Mouse (Mus musculus): Measurements from ENCODE around the gene Smyd4.

Gene Smyd4

DNA sequence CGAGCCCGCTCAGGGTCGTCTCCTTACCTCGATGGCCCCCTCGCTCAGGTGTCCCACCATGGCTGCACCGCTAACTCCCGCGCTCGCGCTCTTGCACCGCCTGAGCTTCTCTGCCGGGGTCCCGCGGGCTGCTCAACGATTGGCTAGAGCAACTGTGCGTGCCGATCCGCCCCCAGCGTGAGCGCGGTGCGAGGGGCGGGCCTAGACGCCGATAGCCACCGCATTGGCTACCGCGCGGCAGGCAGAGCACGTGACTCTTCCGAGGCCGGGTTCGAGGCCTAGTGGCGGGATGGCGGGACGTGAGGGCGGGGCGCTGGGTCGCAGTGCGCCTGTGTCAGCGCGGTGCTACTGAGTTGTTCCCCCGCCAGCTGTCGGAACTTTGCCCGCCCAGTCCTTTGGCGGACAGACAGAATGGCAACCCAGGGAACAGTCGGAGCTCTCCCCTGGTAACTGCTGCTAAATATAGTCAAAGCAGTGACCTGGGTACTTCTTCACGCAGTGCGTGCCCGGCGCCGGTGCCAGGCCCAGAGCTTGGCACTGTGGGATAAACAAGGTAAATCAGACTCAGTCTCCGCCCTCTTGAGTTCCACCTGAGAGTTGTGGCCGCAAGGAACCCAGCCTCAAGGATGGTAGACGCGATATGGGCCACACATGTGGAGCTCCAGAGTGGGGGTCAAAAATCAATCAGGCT is at the start of gene Smyd4, which contains the start of gene Rpa1:
Gene Smyd4, plus strand, starts transcription at position 235 of the 691 bp plus-strand sequence.
Gene Rpa1, minus strand, starts transcription at position 126 of the 691 bp plus-strand sequence.
- peak; percentile 85 for DNase-seq (ENCODE audit: low read depth, low spot score)

DNA sequence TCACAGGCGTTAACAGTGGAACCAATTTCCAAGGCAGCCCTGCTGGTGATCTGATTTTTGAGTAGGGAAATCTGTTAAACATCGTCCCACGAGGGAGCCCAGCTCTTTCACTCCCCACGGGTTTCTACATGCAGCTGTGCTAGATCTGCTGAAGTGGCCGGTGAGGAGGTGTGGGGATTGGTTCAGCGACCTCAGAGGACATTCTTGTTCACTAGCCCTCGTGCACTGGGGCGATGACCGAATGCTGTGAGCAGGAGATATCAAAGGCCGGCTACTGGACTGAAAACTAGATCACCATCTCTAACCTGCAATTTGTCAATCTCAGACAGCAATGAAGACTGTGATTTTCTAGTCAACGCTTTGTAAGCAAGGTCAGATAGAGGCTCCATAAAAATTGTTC is 49.7 kb upstream of the Smyd4 start:
- DNase-seq (ENCODE audit: low read depth, low spot score) = no peak

- DNase-seq (ENCODE audit: low read depth, low spot score) = no peak
Observed at GRCm38 (mm10) chr11:75299786-75300185, 48.4 kb upstream of the Smyd4 start.

DNA sequence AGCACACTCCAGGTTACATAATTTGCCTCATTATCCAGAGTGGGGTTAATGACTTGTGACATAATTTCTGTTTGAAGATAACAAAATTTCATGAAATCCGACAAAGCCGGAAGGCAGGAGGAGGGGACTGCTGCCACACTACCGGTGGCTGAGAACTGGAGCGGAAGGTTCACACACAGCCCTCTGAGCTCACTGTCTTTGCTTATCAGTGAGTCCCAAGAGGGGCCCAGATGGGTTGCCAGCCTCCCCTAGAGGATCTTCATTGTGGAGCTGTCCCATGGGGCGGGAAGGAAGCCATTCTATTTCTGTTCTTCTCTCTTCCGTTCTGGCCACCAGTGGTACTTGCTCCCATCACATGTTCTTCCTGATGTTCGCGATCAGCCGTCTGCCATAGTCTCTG is 47.3 kb upstream of the Smyd4 start:
- DNase-seq (ENCODE audit: low read depth, low spot score) = no peak

- no peak for DNase-seq (ENCODE audit: low read depth, low spot score)
Observed at GRCm38 (mm10) chr11:75304797-75305196, 43.4 kb upstream of the Smyd4 start.

GRCm38 (mm10) chr11:75308650-75309049 is 39.6 kb upstream of the Smyd4 start:
- no peak for DNase-seq (ENCODE audit: low read depth, low spot score)

GRCm38 (mm10) chr11:75310813-75311212 is 37.4 kb upstream of the Smyd4 start:
- no peak for DNase-seq (ENCODE audit: low read depth, low spot score)

- no peak for DNase-seq (ENCODE audit: low read depth, low spot score)
Observed at GRCm38 (mm10) chr11:75311751-75312150, 36.5 kb upstream of the Smyd4 start.

- DNase-seq (ENCODE audit: low read depth, low spot score) = no peak
Observed at GRCm38 (mm10) chr11:75313834-75314233, 34.4 kb upstream of the Smyd4 start.

DNA sequence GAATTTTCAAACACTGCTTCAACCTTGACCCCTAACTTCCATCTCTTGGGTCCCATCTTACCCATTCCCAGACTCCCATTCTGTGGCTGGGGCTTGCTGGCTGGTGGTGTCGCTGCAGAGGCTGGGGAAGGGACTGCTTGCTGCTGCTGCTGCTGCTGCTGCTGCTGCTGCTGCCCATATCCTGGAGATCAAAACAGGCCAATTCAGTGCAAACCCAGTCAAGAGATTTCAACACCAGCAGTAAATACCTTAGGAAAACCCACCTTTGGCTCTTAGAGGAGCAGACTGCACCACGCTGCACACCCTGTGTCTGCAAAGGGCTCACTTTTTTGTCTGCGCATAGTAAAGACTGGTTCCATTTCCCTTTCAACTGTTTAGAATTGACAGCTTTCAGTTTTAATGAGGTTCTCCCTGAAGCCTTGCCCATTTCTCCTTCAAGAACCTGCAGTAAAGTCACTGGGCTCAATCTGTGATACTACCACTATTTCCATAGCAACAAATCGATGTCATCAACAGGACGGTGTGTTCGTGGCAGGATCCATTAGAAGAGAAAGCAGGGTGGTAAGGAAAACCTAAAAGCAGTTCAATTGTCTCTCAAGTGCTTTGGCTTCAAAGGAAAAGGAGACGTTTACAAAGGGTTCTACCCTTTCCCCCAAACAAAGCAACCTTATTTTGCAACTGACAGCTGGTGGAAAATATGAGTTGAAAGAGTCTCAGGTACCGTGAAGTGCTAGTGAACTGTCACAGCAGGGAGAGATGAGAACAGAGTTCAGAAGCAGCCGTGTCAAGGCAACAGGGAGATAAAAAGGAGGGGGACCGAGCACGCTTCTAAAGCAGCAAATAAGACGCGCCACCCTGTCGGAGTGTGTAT is 29.6 kb upstream of the Smyd4 start:
- DNase-seq (ENCODE audit: low read depth, low spot score) = no peak

GRCm38 (mm10) chr11:75319246-75319645 is 29.0 kb upstream of the Smyd4 start:
- DNase-seq (ENCODE audit: low read depth, low spot score) = no peak

GRCm38 (mm10) chr11:75323326-75323737 is 24.9 kb upstream of the Smyd4 start:
- no peak for DNase-seq (ENCODE audit: low read depth, low spot score)

- no peak for DNase-seq (ENCODE audit: low read depth, low spot score)
Observed at GRCm38 (mm10) chr11:75324433-75324832, 23.8 kb upstream of the Smyd4 start.

DNA sequence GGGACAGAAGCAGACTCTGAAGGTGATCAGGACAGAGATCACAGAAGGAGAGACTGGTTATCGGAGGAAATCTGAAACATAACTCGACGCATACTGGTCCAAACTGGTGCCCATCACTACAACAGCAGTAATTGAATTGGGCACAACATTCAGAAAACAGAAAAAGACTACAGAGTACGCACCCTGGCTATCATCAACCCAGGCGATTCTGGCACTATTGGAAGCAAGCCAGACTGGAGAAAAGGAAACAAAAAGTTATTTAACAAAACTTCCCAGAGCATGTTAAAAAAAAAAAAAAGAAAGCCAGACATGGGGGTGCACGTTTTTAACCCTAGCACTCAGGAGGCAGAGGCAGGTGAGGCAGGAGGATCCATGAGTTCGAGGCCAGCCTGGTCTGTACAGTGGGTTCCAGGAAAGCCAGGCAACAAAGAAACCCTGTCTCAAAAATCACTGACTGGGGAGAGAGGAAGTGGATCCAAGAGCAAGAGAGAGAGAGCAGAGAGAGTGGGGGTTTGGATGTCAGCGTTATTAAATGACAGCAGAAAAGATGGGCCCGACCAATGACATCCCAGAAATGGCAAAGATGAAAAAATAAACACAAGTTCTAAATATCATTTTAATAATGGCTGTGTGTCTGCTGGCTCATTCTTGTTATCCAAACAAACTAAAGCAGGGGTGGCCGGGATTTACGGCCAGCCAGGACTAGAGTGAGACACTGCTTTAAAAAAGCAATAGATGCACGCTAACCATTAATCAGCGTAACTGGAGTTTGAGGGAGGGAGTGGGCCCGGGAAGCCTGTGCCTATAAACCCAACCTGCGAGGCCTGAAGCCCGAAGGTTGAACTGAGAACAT is 22.9 kb upstream of the Smyd4 start:
- no peak for DNase-seq (ENCODE audit: low read depth, low spot score)

DNA sequence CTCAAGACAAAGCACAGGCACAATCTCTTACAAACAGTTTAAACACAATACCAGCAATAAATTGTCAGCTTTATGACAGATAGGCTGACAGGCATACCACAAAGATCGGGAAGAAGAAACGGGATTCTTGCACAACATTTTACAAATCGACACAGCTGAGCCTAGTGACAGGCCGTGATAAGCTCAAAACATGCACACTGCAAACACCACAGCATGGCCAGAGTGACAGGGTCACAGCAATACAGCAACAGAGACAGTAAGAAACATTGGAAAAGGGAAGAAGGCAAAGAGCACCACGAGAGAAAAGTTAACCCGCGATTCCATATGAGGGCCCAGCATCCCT is 22.3 kb upstream of the Smyd4 start:
- DNase-seq (ENCODE audit: low read depth, low spot score) = no peak

DNA sequence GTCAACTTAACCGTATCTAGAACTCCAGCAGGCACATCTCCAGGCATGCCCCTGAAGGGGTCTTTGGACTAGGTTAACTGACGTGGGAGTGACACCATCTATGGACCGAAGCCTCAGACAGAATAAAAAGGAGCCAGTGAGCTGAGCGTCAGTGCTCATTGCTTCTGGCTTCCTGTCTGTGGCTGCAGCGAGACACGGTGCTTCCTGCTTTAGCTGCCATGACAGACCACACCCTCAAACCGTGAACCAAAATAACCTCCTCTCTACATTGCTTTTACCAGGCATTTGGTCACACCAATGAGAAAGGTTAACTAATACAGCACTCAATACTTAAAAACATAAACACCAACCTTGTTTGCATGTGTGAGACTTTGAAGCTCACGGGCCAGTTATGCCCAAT is 11.6 kb upstream of the Smyd4 start:
- DNase-seq (ENCODE audit: low read depth, low spot score) = no peak

- DNase-seq (ENCODE audit: low read depth, low spot score) = no peak
Observed at GRCm38 (mm10) chr11:75337246-75337645, 11.0 kb upstream of the Smyd4 start.

- no peak for DNase-seq (ENCODE audit: low read depth, low spot score)
Observed at GRCm38 (mm10) chr11:75340076-75340475, 8.2 kb upstream of the Smyd4 start.

DNA sequence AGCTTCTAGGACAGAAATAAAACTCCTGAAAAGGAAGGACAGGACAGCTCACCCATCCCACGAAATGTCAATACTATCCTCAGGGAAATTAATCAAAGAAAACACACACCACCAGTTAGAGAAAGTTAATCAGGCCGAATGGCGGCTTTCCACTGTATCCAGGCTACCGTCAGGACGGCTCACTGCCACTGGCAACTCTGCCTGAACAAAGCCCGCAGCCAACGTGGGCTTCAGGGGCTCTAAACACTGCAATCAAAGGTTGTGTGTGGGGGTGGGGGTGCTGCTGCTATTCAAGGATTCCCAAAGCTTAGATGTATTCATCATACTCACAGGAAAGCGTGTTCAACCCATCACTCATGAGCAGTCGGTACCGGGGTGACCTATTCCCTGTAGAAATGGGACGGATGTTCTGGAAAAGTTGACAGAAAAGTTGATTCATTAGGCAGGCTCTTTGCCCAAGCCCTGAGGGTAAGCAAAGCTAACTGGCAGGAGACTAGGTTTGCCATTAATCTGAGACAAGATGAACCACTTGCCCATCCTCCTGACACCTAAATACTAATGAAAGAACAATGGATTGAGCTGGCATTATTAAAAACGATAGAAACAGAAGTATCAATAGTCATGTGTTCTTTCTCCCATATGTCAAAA is 7.4 kb upstream of the Smyd4 start:
- no peak for DNase-seq (ENCODE audit: low read depth, low spot score)

DNA sequence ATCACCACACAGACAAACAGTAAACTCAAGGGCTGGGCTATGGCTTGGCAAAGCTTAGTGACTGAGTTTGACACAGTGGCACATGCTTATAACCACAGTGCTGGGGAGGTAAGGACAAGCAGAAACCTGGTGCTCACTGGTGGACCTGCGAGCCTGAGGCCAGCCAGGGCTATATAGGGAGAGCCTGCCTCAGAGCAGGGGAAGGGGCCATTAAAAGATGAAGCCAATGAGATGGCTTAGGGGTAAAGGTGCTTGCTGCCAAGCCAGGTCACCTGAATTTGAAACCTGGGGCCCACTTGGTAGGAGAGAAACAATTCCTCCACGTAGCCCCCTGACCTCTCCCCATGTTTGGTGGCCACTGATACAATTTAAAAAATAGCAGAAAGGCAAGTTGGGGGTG is 5.1 kb upstream of the Smyd4 start:
- no peak for DNase-seq (ENCODE audit: low read depth, low spot score)

GRCm38 (mm10) chr11:75344163-75344562 is 4.1 kb upstream of the Smyd4 start:
- no peak for DNase-seq (ENCODE audit: low read depth, low spot score)

GRCm38 (mm10) chr11:75344716-75345115 is 3.5 kb upstream of the Smyd4 start:
- no peak for DNase-seq (ENCODE audit: low read depth, low spot score)

Measured in brain, embryonic 18.5 days (tissue).